Mouse (Mus musculus): ENCODE measurements around the gene Helz. TPM values are rescaled to one million over a fixed set of nuclear protein-coding genes. Genes with fewer than 3 reads are reported as not detected.

The Helz gene
- polyA plus RNA-seq, 1 experiment from 2014 or later: 3.3 TPM

GRCm38 (mm10) chr11:107524966-107525365 is 22.8 kb upstream of the Helz start:
- no peak for DNase-seq
- Histone ChIP-seq H3K27ac (ENCODE audit: low read depth) (no peak overlapping the region), H3K27me3 (ENCODE audit: insufficient read depth, low read length) (no peaks in the 10 kb centered on the region), H3K9ac (replicated peaks) (no peak overlapping the region), H3K36me3 (replicated peaks; ENCODE audit: insufficient read depth, low read length) (no peaks in the 10 kb centered on the region), H3K4me3 (ENCODE audit: low read depth, low read length) (no peak overlapping the region), H3K9me3 (ENCODE audit: low read length) (no peaks in the 10 kb centered on the region), H3K4me1 (ENCODE audit: insufficient read depth) (no peaks in the 10 kb centered on the region), H3K4me2 (ENCODE audit: low read depth, low read length) (no peak overlapping the region)
- TF ChIP-seq CTCF (IDR thresholded peaks at IDR 0.05; ENCODE audit: low read depth): no peak
- TF ChIP-seq EP300 (IDR thresholded peaks at IDR 0.05; ENCODE audit: low read depth): no peak
- WGBS (ENCODE audit: insufficient replicate concordance): 62% methylated on average over 1 of the region's 1 CpGs
- no peak for ATAC-seq

- ATAC-seq: no peak
- H3K4me3 ChIP-seq (ENCODE audit: low read depth, low read length): no peak overlapping the region
- TF ChIP-seq EP300 (IDR thresholded peaks at IDR 0.05; ENCODE audit: low read depth) (no peak), CTCF (IDR thresholded peaks at IDR 0.05; ENCODE audit: low read depth) (no peak)
- H3K9me3 ChIP-seq (ENCODE audit: low read length): no peaks in the 10 kb centered on the region
- no peak overlapping the region for H3K9ac ChIP-seq (replicated peaks)
- H3K27me3 ChIP-seq (ENCODE audit: insufficient read depth, low read length): no peaks in the 10 kb centered on the region
- 81% methylated on average over 3 of the region's 3 CpGs for WGBS (ENCODE audit: insufficient replicate concordance)
- H3K4me2 ChIP-seq (ENCODE audit: low read depth, low read length): no peak overlapping the region
- no peak for DNase-seq
- no peaks in the 10 kb centered on the region for H3K4me1 ChIP-seq (ENCODE audit: insufficient read depth)
- H3K27ac ChIP-seq (ENCODE audit: low read depth): no peak overlapping the region
- no peaks in the 10 kb centered on the region for H3K36me3 ChIP-seq (replicated peaks; ENCODE audit: insufficient read depth, low read length)
Measured at GRCm38 (mm10) chr11:107527632-107528031, 20.1 kb upstream of the Helz start.

- no peak overlapping the region for H3K4me3 ChIP-seq (ENCODE audit: low read depth, low read length)
- peak; percentile 33 for DNase-seq
- no peaks in the 10 kb centered on the region for H3K27me3 ChIP-seq (ENCODE audit: insufficient read depth, low read length)
- no peak overlapping the region for H3K4me2 ChIP-seq (ENCODE audit: low read depth, low read length)
- H3K9ac ChIP-seq (replicated peaks): no peak overlapping the region
- 0 out of 2 replicates have a peak overlapping the region, but pooled peaks have one; percentile 1 for H3K27ac ChIP-seq (ENCODE audit: low read depth)
- no peaks in the 10 kb centered on the region for H3K9me3 ChIP-seq (ENCODE audit: low read length)
- H3K4me1 ChIP-seq (ENCODE audit: insufficient read depth): no peaks in the 10 kb centered on the region
- no peaks in the 10 kb centered on the region for H3K36me3 ChIP-seq (replicated peaks; ENCODE audit: insufficient read depth, low read length)
- ATAC-seq: peak; percentile 61
- WGBS (ENCODE audit: insufficient replicate concordance): 21% methylated on average over 8 of the region's 8 CpGs
- TF ChIP-seq CTCF (IDR thresholded peaks at IDR 0.05; ENCODE audit: low read depth) (peak; percentile 22; the same call in 1 of the 2 replicates), EP300 (IDR thresholded peaks at IDR 0.05; ENCODE audit: low read depth) (peak; percentile 60; the same call in 1 of the 2 replicates)
Measured at GRCm38 (mm10) chr11:107529320-107529719, 18.4 kb upstream of the Helz start.

- no peak overlapping the region for H3K9ac ChIP-seq (replicated peaks)
- H3K9me3 ChIP-seq (ENCODE audit: low read length): no peaks in the 10 kb centered on the region
- H3K36me3 ChIP-seq (replicated peaks; ENCODE audit: insufficient read depth, low read length): no peaks in the 10 kb centered on the region
- no peak overlapping the region for H3K4me3 ChIP-seq (ENCODE audit: low read depth, low read length)
- ATAC-seq (no peak), DNase-seq (no peak)
- no peaks in the 10 kb centered on the region for H3K4me1 ChIP-seq (ENCODE audit: insufficient read depth)
- H3K4me2 ChIP-seq (ENCODE audit: low read depth, low read length): no peak overlapping the region
- H3K27me3 ChIP-seq (ENCODE audit: insufficient read depth, low read length): no peaks in the 10 kb centered on the region
- TF ChIP-seq CTCF (IDR thresholded peaks at IDR 0.05; ENCODE audit: low read depth) (no peak), EP300 (IDR thresholded peaks at IDR 0.05; ENCODE audit: low read depth) (no peak)
- no peak overlapping the region for H3K27ac ChIP-seq (ENCODE audit: low read depth)
- 48% methylated on average over 4 of the region's 4 CpGs for WGBS (ENCODE audit: insufficient replicate concordance)
Measured at GRCm38 (mm10) chr11:107531445-107531844, 16.3 kb upstream of the Helz start.

GRCm38 (mm10) chr11:107532271-107532670 is 15.5 kb upstream of the Helz start:
- Histone ChIP-seq H3K4me2 (ENCODE audit: low read depth, low read length) (no peak overlapping the region), H3K27me3 (ENCODE audit: insufficient read depth, low read length) (no peaks in the 10 kb centered on the region), H3K27ac (ENCODE audit: low read depth) (no peak overlapping the region), H3K4me1 (ENCODE audit: insufficient read depth) (no peaks in the 10 kb centered on the region), H3K9ac (replicated peaks) (no peak overlapping the region), H3K9me3 (ENCODE audit: low read length) (no peaks in the 10 kb centered on the region), H3K36me3 (replicated peaks; ENCODE audit: insufficient read depth, low read length) (no peaks in the 10 kb centered on the region), H3K4me3 (ENCODE audit: low read depth, low read length) (no peak overlapping the region)
- DNase-seq (no peak), ATAC-seq (no peak)
- TF ChIP-seq EP300 (IDR thresholded peaks at IDR 0.05; ENCODE audit: low read depth) (no peak), CTCF (IDR thresholded peaks at IDR 0.05; ENCODE audit: low read depth) (no peak)
- WGBS (ENCODE audit: insufficient replicate concordance): 33% methylated on average over 5 of the region's 5 CpGs

- TF ChIP-seq EP300 (IDR thresholded peaks at IDR 0.05; ENCODE audit: low read depth): no peak
- TF ChIP-seq CTCF (IDR thresholded peaks at IDR 0.05; ENCODE audit: low read depth): no peak
- Histone ChIP-seq H3K4me2 (ENCODE audit: low read depth, low read length) (no peak overlapping the region), H3K27ac (ENCODE audit: low read depth) (no peak overlapping the region), H3K36me3 (replicated peaks; ENCODE audit: insufficient read depth, low read length) (no peaks in the 10 kb centered on the region), H3K9ac (replicated peaks) (no peak overlapping the region), H3K9me3 (ENCODE audit: low read length) (no peaks in the 10 kb centered on the region), H3K4me3 (ENCODE audit: low read depth, low read length) (no peak overlapping the region), H3K27me3 (ENCODE audit: insufficient read depth, low read length) (no peaks in the 10 kb centered on the region), H3K4me1 (ENCODE audit: insufficient read depth) (no peaks in the 10 kb centered on the region)
- ATAC-seq: no peak
- DNase-seq: no peak
- WGBS (ENCODE audit: insufficient replicate concordance): 77% methylated on average over 4 of the region's 4 CpGs
Measured at GRCm38 (mm10) chr11:107538994-107539393, 8.7 kb upstream of the Helz start.

- Histone ChIP-seq H3K27ac (ENCODE audit: low read depth) (no peak overlapping the region), H3K9ac (replicated peaks) (no peak overlapping the region), H3K27me3 (ENCODE audit: insufficient read depth, low read length) (no peaks in the 10 kb centered on the region), H3K4me1 (ENCODE audit: insufficient read depth) (no peaks in the 10 kb centered on the region), H3K4me3 (ENCODE audit: low read depth, low read length) (no peak overlapping the region), H3K36me3 (replicated peaks; ENCODE audit: insufficient read depth, low read length) (no peaks in the 10 kb centered on the region), H3K4me2 (ENCODE audit: low read depth, low read length) (no peak overlapping the region), H3K9me3 (ENCODE audit: low read length) (no peaks in the 10 kb centered on the region)
- DNase-seq (no peak), ATAC-seq (no peak)
- 44% methylated on average over 1 of the region's 1 CpGs for WGBS (ENCODE audit: insufficient replicate concordance)
- TF ChIP-seq EP300 (IDR thresholded peaks at IDR 0.05; ENCODE audit: low read depth) (no peak), CTCF (IDR thresholded peaks at IDR 0.05; ENCODE audit: low read depth) (no peak)
Measured at GRCm38 (mm10) chr11:107540339-107540738, 7.4 kb upstream of the Helz start.
